Mouse (Mus musculus) limb, embryonic 15.5 days (tissue): ENCODE measurements around the gene Ift27. TPM values are rescaled to one million over a fixed set of nuclear protein-coding genes. Genes with fewer than 3 reads are reported as not detected.

Experiments used
- ATAC-seq: fragments of 200-750 bp; cut with Nextera tagmentation; 2 replicates; pipeline ENCODE4 v1.8.0; 2017; ENCODE audit warnings: low read depth, moderate TSS enrichment; ENCODE audit not compliant: insufficient number of reproducible peaks, low FRiP score, low TSS enrichment
- H3K27ac ChIP-seq: fragments of 300-500 bp; sonication (generic); 2 replicates; pipeline ENCODE4 v1.5.1; 2015; ENCODE audit warnings: moderate library complexity, mild to moderate bottlenecking, inconsistent platforms
- H3K27me3 ChIP-seq: fragments of 300-500 bp; sonication (generic); 2 replicates; pipeline ENCODE4 v1.6.1; 2015; ENCODE audit warnings: inconsistent platforms
- H3K36me3 ChIP-seq: fragments of 300-500 bp; sonication (generic); 2 replicates; pipeline ENCODE4 v1.6.1; 2015; ENCODE audit warnings: inconsistent platforms
- H3K4me1 ChIP-seq: fragments of 300-500 bp; sonication (generic); 2 replicates; pipeline ENCODE4 v1.6.1; 2015; ENCODE audit warnings: inconsistent platforms
- H3K4me2 ChIP-seq: fragments of 300-500 bp; sonication (generic); 2 replicates; pipeline ENCODE4 v1.6.1; 2015; ENCODE audit warnings: mild to moderate bottlenecking, inconsistent platforms
- H3K4me3 ChIP-seq: fragments of 300-500 bp; sonication (generic); 2 replicates; pipeline ENCODE4 v1.5.1; 2015; ENCODE audit warnings: mild to moderate bottlenecking, inconsistent platforms
- H3K9ac ChIP-seq: fragments of 300-500 bp; sonication (generic); 2 replicates; pipeline ENCODE4 v1.6.1; 2015; ENCODE audit warnings: inconsistent platforms
- H3K9me3 ChIP-seq: fragments of 300-500 bp; sonication (generic); 2 replicates; pipeline ENCODE4 v1.6.1; 2016; ENCODE audit warnings: inconsistent platforms
- WGBS: fragments of 180-500 bp; shearing (Covaris S2); methylation state at CpG from one replicate; pipeline ENCODE4 v1.1.7; 2015; 5-methylcytosine and 5-hydroxymethylcytosine counted together
- polyA plus RNA-seq: library from polyadenylated mRNA; unstranded; fragments of >200 nt; fragmentation: Nextera tagmentation; extraction: Ambion mirVana; gene quantifications from 2 replicates; pipeline ENCODE4 v1.2.1, GENCODE M21; 2015

Gene Ift27
- polyA plus RNA-seq, 1 experiment from 2014 or later: 83.1 TPM

- WGBS: 26% methylated on average over 6 of the region's 6 CpGs
- Histone ChIP-seq H3K27ac (no peak overlapping the region), H3K4me2 (no peak overlapping the region), H3K27me3 (no peaks in the 10 kb centered on the region), H3K4me3 (no peak overlapping the region), H3K4me1 (no peaks in the 10 kb centered on the region), H3K9me3 (no peaks in the 10 kb centered on the region), H3K36me3 (no peaks in the 10 kb centered on the region), H3K9ac (no peak overlapping the region)
- ATAC-seq: no peak
Observed at GRCm38 (mm10) chr15:78134606-78135005, 39.3 kb downstream of the Ift27 start.

DNA sequence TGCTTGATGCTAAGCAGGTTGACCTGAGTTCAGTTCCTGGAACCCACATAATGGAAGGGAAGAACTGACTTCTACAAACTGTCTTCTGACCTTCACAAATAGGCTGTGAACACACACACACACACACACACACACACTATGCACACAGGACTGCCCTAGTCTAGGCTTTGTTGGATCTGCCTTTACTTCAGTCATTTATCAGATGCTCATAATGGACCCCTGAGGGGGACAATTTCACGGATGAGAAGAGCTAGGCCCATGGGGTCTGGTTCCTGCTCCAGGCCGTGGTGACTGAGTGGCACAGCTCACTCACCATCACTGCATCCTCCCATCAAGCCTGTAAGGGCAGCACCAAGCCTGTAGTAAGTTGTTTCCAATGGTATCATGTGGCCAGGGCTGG is 40.5 kb downstream of the Ift27 start:
- H3K27ac ChIP-seq: no peak overlapping the region
- H3K4me2 ChIP-seq: no peak overlapping the region
- no peak for ATAC-seq
- no peak overlapping the region for H3K4me3 ChIP-seq
- WGBS: 45% methylated on average over 2 of the region's 2 CpGs
- no peak overlapping the region for H3K9ac ChIP-seq
- H3K27me3 ChIP-seq: no peaks in the 10 kb centered on the region
- H3K36me3 ChIP-seq: no peaks in the 10 kb centered on the region
- no peaks in the 10 kb centered on the region for H3K4me1 ChIP-seq
- H3K9me3 ChIP-seq: no peaks in the 10 kb centered on the region

- peak within 1 kb of the TSS; percentile 20 for H3K4me3 ChIP-seq
- H3K9me3 ChIP-seq: no peaks in the 10 kb centered on the region
- peaks cover 8% of the 10 kb centered on the region for H3K4me1 ChIP-seq
- peak within 1 kb of the TSS; percentile 47 for H3K4me2 ChIP-seq
- peaks cover 26% of the 10 kb centered on the region for H3K27me3 ChIP-seq
- peak; percentile 94 for ATAC-seq
- no peaks in the 10 kb centered on the region for H3K36me3 ChIP-seq
- WGBS: under 1% methylated on average over 39 of the region's 42 CpGs
- no peak within 1 kb of the TSS for H3K9ac ChIP-seq
- no peak within 1 kb of the TSS for H3K27ac ChIP-seq
Observed at GRCm38 (mm10) chr15:78119704-78120103, 54.2 kb downstream of the Ift27 start, which contains the start of gene Cacng2. Gene Cacng2 (minus strand): TSS chr15:78120028.

DNA sequence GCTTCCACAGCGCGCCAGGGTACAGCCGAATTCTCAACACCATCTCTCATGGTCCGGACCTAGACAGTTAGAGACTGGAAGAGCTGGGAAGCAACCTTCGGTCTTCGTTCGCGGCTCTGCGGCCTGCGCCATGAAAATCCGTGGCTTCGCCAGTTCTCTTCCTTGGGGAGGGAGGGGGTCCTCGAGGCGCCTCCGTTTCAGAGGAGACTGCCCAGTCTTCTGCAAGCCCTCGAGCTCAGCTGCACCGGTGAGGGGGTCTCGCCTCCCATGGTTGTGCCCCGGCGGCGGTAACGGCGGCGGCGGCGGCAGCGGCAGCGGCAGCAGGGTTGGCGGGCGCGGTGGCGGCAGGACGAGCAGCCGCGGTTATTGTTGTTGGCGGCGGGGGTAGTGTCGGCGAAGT is 54.7 kb downstream of the Ift27 start:
- WGBS: 6% methylated on average over 36 of the region's 39 CpGs
- Histone ChIP-seq H3K9me3 (no peaks in the 10 kb centered on the region), H3K27ac (no peak overlapping the region), H3K27me3 (peaks cover 26% of the 10 kb centered on the region), H3K9ac (no peak overlapping the region), H3K4me1 (peaks cover 8% of the 10 kb centered on the region), H3K4me2 (peak overlapping the region; percentile 47), H3K36me3 (no peaks in the 10 kb centered on the region), H3K4me3 (peak overlapping the region; percentile 20)
- ATAC-seq: no peak

- ATAC-seq: no peak
- 69% methylated on average over 17 of the region's 18 CpGs for WGBS
Observed at GRCm38 (mm10) chr15:78118275-78118995, 55.5 kb downstream of the Ift27 start.

GRCm38 (mm10) chr15:78117731-78118130 is 56.2 kb downstream of the Ift27 start:
- WGBS: 88% methylated on average over 16 of the region's 16 CpGs
- Histone ChIP-seq H3K9ac (no peak overlapping the region), H3K9me3 (no peaks in the 10 kb centered on the region), H3K4me1 (peaks cover 8% of the 10 kb centered on the region), H3K36me3 (no peaks in the 10 kb centered on the region), H3K4me3 (no peak overlapping the region), H3K4me2 (no peak overlapping the region), H3K27ac (no peak overlapping the region), H3K27me3 (peaks cover 26% of the 10 kb centered on the region)
- ATAC-seq: no peak

More at GRCm38 (mm10) chr15:78118275-78118995, 55.5 kb downstream of the Ift27 start:
- Histone ChIP-seq H3K36me3 (no peaks in the 10 kb centered on the region), H3K27ac (no peak overlapping the region), H3K9me3 (no peaks in the 10 kb centered on the region), H3K4me3 (no peak overlapping the region), H3K4me2 (no peak overlapping the region), H3K27me3 (peaks cover 26% of the 10 kb centered on the region), H3K4me1 (peaks cover 8% of the 10 kb centered on the region), H3K9ac (no peak overlapping the region)

GRCm38 (mm10) chr15:78116936-78117335 is 57.0 kb downstream of the Ift27 start:
- H3K27ac ChIP-seq: no peak overlapping the region
- ATAC-seq: no peak
- peaks cover 8% of the 10 kb centered on the region for H3K4me1 ChIP-seq
- H3K4me2 ChIP-seq: no peak overlapping the region
- no peak overlapping the region for H3K9ac ChIP-seq
- H3K36me3 ChIP-seq: no peaks in the 10 kb centered on the region
- WGBS: 75% methylated on average over 10 of the region's 10 CpGs
- H3K4me3 ChIP-seq: no peak overlapping the region
- peaks cover 26% of the 10 kb centered on the region for H3K27me3 ChIP-seq
- no peaks in the 10 kb centered on the region for H3K9me3 ChIP-seq

- Histone ChIP-seq H3K9me3 (no peaks in the 10 kb centered on the region), H3K9ac (no peak overlapping the region)
- ATAC-seq: no peak
Observed at GRCm38 (mm10) chr15:78116244-78116643, 57.7 kb downstream of the Ift27 start.

More at GRCm38 (mm10) chr15:78116244-78116643, 57.7 kb downstream of the Ift27 start:
- H3K4me3 ChIP-seq: no peak overlapping the region
- H3K36me3 ChIP-seq: no peaks in the 10 kb centered on the region
- no peak overlapping the region for H3K4me2 ChIP-seq
- H3K4me1 ChIP-seq: peaks cover 8% of the 10 kb centered on the region
- H3K27ac ChIP-seq: no peak overlapping the region
- peaks cover 26% of the 10 kb centered on the region for H3K27me3 ChIP-seq
- WGBS: 65% methylated on average over 10 of the region's 10 CpGs

Other genes starting within 250 kb of the Ift27 start
- 231 and 263 TPM in 2 replicates for gene Txn2, start 245.1 kb downstream of the Ift27 start, polyA plus RNA-seq
- 3.7 and 4.2 TPM in 2 replicates for gene Foxred2, start 217.4 kb downstream of the Ift27 start, polyA plus RNA-seq
- 181 and 188 TPM in 2 replicates for gene Eif3d, start 203.3 kb downstream of the Ift27 start, polyA plus RNA-seq
- 0.04 TPM in 1 of 2 replicates, not detected in the other for gene Cacng2, start 54.1 kb downstream of the Ift27 start, polyA plus RNA-seq
- gene Pvalb, start 32.3 kb upstream of the Ift27 start, polyA plus RNA-seq: 0.15 and 0.48 TPM in 2 replicates
- gene Ncf4, start 70.7 kb upstream of the Ift27 start, polyA plus RNA-seq: 3.2 and 7.2 TPM in 2 replicates
- gene Csf2rb2, start 131.6 kb upstream of the Ift27 start, polyA plus RNA-seq: 0.70 and 1.1 TPM in 2 replicates
- 5.6 and 6.0 TPM in 2 replicates for gene Csf2rb, start 151.6 kb upstream of the Ift27 start, polyA plus RNA-seq
- not detected in 2 replicates for gene Tex33, start 221.8 kb upstream of the Ift27 start, polyA plus RNA-seq
- gene Tst, start 231.8 kb upstream of the Ift27 start, polyA plus RNA-seq: 15.4 and 17.1 TPM in 2 replicates
- gene Mpst, start 232.3 kb upstream of the Ift27 start, polyA plus RNA-seq: 2.1 and 2.4 TPM in 2 replicates